Mouse (Mus musculus): Measurements from ENCODE around the gene Hmgcl. TPM values are rescaled to one million over a fixed set of nuclear protein-coding genes. Genes with fewer than 3 reads are reported as not detected.
"Not testable (repeated sequence)": the region's sequence is repeated elsewhere in the genome, so short reads cannot be mapped to it uniquely, and the experiment has no call there.

Hmgcl gene
- polyA plus RNA-seq, 1 experiment from 2014 or later: 58.9 TPM

- H3K9ac ChIP-seq: no peak overlapping the region
- 93% methylated on average over 9 of the region's 9 CpGs for WGBS
- ATAC-seq (ENCODE audit: low FRiP score, low read depth): no peak
- no peak overlapping the region for H3K27ac ChIP-seq (replicated peaks)
- no peaks in the 10 kb centered on the region for H3K27me3 ChIP-seq
- H3K4me2 ChIP-seq: no peak overlapping the region
- H3K4me3 ChIP-seq: no peak overlapping the region
- H3K4me1 ChIP-seq (replicated peaks): no peaks in the 10 kb centered on the region
- H3K36me3 ChIP-seq: peaks cover 18% of the 10 kb centered on the region; the same call in 1 of the 2 replicates
- H3K9me3 ChIP-seq: no peaks in the 10 kb centered on the region
Measured at GRCm38 (mm10) chr4:135929828-135930227, 16.4 kb upstream of the Hmgcl start.

- Histone ChIP-seq H3K4me3 (no peak overlapping the region), H3K27ac (replicated peaks) (no peak overlapping the region), H3K4me2 (no peak overlapping the region), H3K4me1 (replicated peaks) (no peaks in the 10 kb centered on the region), H3K9ac (no peak overlapping the region), H3K36me3 (peaks cover 18% of the 10 kb centered on the region; the same call in 1 of the 2 replicates), H3K9me3 (no peaks in the 10 kb centered on the region), H3K27me3 (no peaks in the 10 kb centered on the region)
- ATAC-seq (ENCODE audit: low FRiP score, low read depth): no peak
- WGBS: 96% methylated on average over 8 of the region's 8 CpGs
Measured at GRCm38 (mm10) chr4:135930239-135930638, 16.0 kb upstream of the Hmgcl start.

GRCm38 (mm10) chr4:135931832-135932231, 14.4 kb upstream of the Hmgcl start:
- Histone ChIP-seq H3K4me3 (no peak overlapping the region), H3K4me1 (replicated peaks) (no peaks in the 10 kb centered on the region), H3K4me2 (no peak overlapping the region), H3K9me3 (no peaks in the 10 kb centered on the region), H3K9ac (no peak overlapping the region), H3K27ac (replicated peaks) (no peak overlapping the region), H3K36me3 (peaks cover 16% of the 10 kb centered on the region; the same call in 1 of the 2 replicates), H3K27me3 (no peaks in the 10 kb centered on the region)
- no peak for ATAC-seq (ENCODE audit: low FRiP score, low read depth)
- WGBS: 70% methylated on average over 5 of the region's 5 CpGs

- H3K27ac ChIP-seq (replicated peaks): no peak overlapping the region
- no peak for ATAC-seq (ENCODE audit: low FRiP score, low read depth)
- no peaks in the 10 kb centered on the region for H3K27me3 ChIP-seq
- no peaks in the 10 kb centered on the region for H3K4me1 ChIP-seq (replicated peaks)
- H3K4me2 ChIP-seq: no peak overlapping the region
- peaks cover 24% of the 10 kb centered on the region for H3K36me3 ChIP-seq
- H3K9me3 ChIP-seq: no peaks in the 10 kb centered on the region
- WGBS: 44% methylated on average over 12 of the region's 12 CpGs
- H3K4me3 ChIP-seq: no peak overlapping the region
- no peak overlapping the region for H3K9ac ChIP-seq
Measured at GRCm38 (mm10) chr4:135934708-135935500, 11.3 kb upstream of the Hmgcl start.

DNA sequence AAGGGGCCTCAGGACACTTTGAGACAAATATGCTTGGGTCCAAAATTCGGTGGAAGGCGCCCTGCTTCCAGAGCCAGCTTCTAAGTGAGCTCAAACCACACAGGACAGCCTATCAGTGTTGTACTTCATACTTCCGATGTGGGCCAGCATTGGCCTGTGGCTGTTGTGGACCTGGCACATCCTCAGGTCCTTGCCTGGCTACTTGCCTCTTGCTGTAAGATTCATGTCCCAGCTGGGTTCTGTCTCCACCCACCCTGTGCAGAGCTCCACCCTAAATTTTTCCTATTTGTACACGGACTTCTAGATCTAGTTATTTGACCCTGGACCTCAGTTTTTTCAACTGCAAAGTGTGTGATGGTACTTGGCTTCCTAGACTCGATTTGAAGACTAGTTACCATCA, 10.7 kb upstream of the Hmgcl start:
- Histone ChIP-seq H3K9me3 (no peaks in the 10 kb centered on the region), H3K4me1 (replicated peaks) (no peaks in the 10 kb centered on the region), H3K9ac (no peak overlapping the region), H3K36me3 (peaks cover 26% of the 10 kb centered on the region), H3K4me3 (no peak overlapping the region), H3K4me2 (no peak overlapping the region), H3K27me3 (no peaks in the 10 kb centered on the region), H3K27ac (replicated peaks) (no peak overlapping the region)
- 61% methylated on average over 5 of the region's 5 CpGs for WGBS
- ATAC-seq (ENCODE audit: low FRiP score, low read depth): no peak

DNA sequence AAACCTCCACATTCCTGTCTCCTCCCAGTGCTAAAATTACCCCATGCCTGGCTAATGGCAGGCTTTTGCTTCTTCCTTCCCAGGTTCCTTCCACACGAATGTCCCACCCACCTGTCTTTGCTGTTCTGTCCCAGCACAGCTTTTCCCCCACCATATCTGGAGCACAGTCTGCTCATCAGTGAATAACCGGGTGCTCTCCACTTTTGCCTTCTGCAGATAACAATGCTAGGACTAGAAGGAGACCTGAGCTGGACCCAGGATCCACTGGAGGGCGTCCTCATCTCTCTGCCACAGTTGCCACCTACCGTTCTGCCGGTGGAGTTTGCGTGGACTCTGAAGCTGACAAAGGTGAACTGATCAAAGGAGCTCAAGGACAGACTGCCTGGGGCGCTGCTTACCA, 7.4 kb upstream of the Hmgcl start:
- Histone ChIP-seq H3K27ac (replicated peaks) (no peak overlapping the region), H3K36me3 (peaks cover 23% of the 10 kb centered on the region), H3K9me3 (no peaks in the 10 kb centered on the region), H3K9ac (no peak overlapping the region), H3K27me3 (no peaks in the 10 kb centered on the region), H3K4me3 (no peak overlapping the region), H3K4me1 (replicated peaks) (no peaks in the 10 kb centered on the region), H3K4me2 (no peak overlapping the region)
- no peak for ATAC-seq (ENCODE audit: low FRiP score, low read depth)
- 85% methylated on average over 7 of the region's 7 CpGs for WGBS

DNA sequence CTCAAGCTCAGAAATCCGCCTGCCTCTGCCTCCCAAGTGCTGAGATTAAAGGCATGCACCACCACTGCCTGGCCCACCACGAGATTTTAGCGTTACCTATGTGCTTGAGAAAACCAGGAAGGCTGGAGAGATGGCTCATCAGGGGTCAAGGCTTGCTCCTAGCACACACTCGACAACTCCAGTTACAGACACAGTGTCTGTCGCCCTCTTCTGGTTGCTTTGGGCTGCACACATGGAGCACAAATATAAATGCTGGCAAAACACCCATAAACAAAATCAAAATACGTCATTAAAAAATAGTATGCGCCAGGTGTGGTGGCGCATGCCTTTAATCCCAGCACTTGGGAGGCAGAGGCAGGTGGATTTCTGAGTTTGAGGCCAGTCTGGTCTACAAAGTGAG, 5.2 kb upstream of the Hmgcl start:
- not testable (repeated sequence) for H3K4me1 ChIP-seq (replicated peaks); H3K27ac ChIP-seq (replicated peaks); H3K27me3 ChIP-seq; H3K9me3 ChIP-seq; ATAC-seq (ENCODE audit: low FRiP score, low read depth); H3K4me3 ChIP-seq; H3K9ac ChIP-seq; H3K4me2 ChIP-seq
- WGBS: 81% methylated on average over 8 of the region's 8 CpGs
- peaks cover 18% of the 10 kb centered on the region for H3K36me3 ChIP-seq

- 92% methylated on average over 6 of the region's 6 CpGs for WGBS
Measured at GRCm38 (mm10) chr4:135942193-135942592, 4.1 kb upstream of the Hmgcl start.

DNA sequence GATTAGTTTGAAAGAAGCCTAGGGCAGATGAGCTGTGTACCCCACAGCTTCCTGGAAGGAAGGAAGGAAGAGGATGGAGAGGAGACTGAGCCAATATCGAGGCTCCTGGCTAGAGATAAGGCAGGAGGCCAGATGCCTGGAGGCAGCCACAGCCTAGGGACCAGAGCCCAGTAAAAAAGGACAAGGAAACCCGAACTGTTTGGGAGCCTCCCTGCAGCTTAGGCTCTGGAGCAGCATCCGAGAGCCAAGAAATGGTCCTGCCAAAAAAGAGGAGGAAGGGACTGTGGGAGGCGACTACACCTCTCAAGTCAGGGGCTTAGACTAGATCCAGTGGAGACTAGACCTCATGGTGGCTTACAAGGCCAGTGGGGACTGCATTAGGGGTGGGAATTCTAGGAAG, 2.9 kb upstream of the Hmgcl start:
- Histone ChIP-seq H3K4me1 (replicated peaks) (peaks cover 19% of the 10 kb centered on the region), H3K27ac (replicated peaks) (no peak overlapping the region), H3K9me3 (no peaks in the 10 kb centered on the region), H3K4me2 (no peak overlapping the region), H3K36me3 (peaks cover 18% of the 10 kb centered on the region), H3K9ac (no peak overlapping the region), H3K4me3 (no peak overlapping the region), H3K27me3 (no peaks in the 10 kb centered on the region)
- no peak for ATAC-seq (ENCODE audit: low FRiP score, low read depth)
- WGBS: 62% methylated on average over 4 of the region's 4 CpGs

More at GRCm38 (mm10) chr4:135942193-135942592, 4.1 kb upstream of the Hmgcl start:
- Histone ChIP-seq H3K4me2 (no peak overlapping the region), H3K4me1 (replicated peaks) (peaks cover 7% of the 10 kb centered on the region), H3K4me3 (no peak overlapping the region), H3K36me3 (peaks cover 18% of the 10 kb centered on the region), H3K27me3 (no peaks in the 10 kb centered on the region), H3K27ac (replicated peaks) (no peak overlapping the region), H3K9me3 (no peaks in the 10 kb centered on the region), H3K9ac (no peak overlapping the region)
- ATAC-seq (ENCODE audit: low FRiP score, low read depth): no peak

GRCm38 (mm10) chr4:135945706-135946105, 542 bp upstream of the Hmgcl start:
- H3K4me3 ChIP-seq: peak overlapping the region; percentile 88
- H3K9me3 ChIP-seq: no peaks in the 10 kb centered on the region
- peaks cover 5% of the 10 kb centered on the region; the same call in 1 of the 2 replicates for H3K36me3 ChIP-seq
- H3K4me2 ChIP-seq: peak overlapping the region; percentile 84
- peak; percentile 24; the same call in 1 of the 2 replicates for ATAC-seq (ENCODE audit: low FRiP score, low read depth)
- WGBS: 78% methylated on average over 10 of the region's 10 CpGs
- peak overlapping the region; percentile 81 for H3K27ac ChIP-seq (replicated peaks)
- no peaks in the 10 kb centered on the region for H3K27me3 ChIP-seq
- peak overlapping the region; percentile 87 for H3K9ac ChIP-seq
- peaks cover 24% of the 10 kb centered on the region for H3K4me1 ChIP-seq (replicated peaks)

DNA sequence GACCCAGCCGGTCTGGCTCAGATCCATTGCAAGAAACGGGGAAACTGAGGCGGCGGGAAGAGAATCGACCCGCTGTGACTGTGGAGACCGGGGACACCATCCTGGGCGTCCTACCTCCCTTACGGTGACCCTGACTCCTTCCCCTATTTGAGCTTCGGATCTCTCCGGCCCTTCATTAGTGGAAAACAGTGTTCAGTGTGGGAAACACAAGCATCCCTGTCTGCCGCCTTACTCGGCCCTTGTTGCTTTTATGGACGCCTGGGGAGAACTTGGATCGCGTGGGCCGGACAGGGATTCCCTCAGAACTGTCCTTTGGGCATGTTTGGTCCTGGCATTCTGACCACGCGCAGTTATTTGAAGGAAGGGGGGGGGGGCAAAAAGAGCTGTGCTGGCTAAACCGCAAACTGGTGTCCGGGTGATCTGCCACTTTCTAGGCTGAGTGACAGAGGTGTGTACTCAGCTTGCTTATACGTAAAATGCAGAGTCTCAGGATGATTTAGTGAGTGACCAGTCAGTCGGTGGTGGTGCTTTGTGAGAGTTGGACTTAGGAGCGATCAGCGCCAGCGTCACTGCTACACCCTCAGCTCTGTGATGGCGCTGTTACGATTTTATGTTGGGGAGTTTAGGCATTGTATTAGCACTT, 532 bp downstream of the Hmgcl start:
- no peaks in the 10 kb centered on the region for H3K9me3 ChIP-seq
- whole genome bisulfite sequencing: under 1% methylated on average over 28 of the region's 28 CpGs
- H3K27me3 ChIP-seq: no peaks in the 10 kb centered on the region
- peaks cover 10% of the 10 kb centered on the region for H3K36me3 ChIP-seq
- ATAC-seq (ENCODE audit: low FRiP score, low read depth): no peak
- H3K9ac ChIP-seq: peak overlapping the region; percentile 87
- H3K4me1 ChIP-seq (replicated peaks): peaks cover 24% of the 10 kb centered on the region
- peak overlapping the region; percentile 88 for H3K4me3 ChIP-seq
- peak overlapping the region; percentile 81 for H3K27ac ChIP-seq (replicated peaks)
- H3K4me2 ChIP-seq: peak overlapping the region; percentile 84

- H3K9ac ChIP-seq: no peak overlapping the region
- peaks cover 24% of the 10 kb centered on the region for H3K4me1 ChIP-seq (replicated peaks)
- H3K27ac ChIP-seq (replicated peaks): no peak overlapping the region
- H3K27me3 ChIP-seq: no peaks in the 10 kb centered on the region
- ATAC-seq (ENCODE audit: low FRiP score, low read depth): no peak
- WGBS: 95% methylated on average over 8 of the region's 8 CpGs
- H3K4me3 ChIP-seq: no peak overlapping the region
- peaks cover 16% of the 10 kb centered on the region for H3K36me3 ChIP-seq
- H3K9me3 ChIP-seq: no peaks in the 10 kb centered on the region
- H3K4me2 ChIP-seq: 0 out of 2 replicates have a peak overlapping the region, but pooled peaks have one; percentile 84
Measured at GRCm38 (mm10) chr4:135948142-135948541, 1.9 kb downstream of the Hmgcl start.
